Mouse (Mus musculus): ENCODE results near the gene Lrrc23.

Gene Lrrc23

DNA sequence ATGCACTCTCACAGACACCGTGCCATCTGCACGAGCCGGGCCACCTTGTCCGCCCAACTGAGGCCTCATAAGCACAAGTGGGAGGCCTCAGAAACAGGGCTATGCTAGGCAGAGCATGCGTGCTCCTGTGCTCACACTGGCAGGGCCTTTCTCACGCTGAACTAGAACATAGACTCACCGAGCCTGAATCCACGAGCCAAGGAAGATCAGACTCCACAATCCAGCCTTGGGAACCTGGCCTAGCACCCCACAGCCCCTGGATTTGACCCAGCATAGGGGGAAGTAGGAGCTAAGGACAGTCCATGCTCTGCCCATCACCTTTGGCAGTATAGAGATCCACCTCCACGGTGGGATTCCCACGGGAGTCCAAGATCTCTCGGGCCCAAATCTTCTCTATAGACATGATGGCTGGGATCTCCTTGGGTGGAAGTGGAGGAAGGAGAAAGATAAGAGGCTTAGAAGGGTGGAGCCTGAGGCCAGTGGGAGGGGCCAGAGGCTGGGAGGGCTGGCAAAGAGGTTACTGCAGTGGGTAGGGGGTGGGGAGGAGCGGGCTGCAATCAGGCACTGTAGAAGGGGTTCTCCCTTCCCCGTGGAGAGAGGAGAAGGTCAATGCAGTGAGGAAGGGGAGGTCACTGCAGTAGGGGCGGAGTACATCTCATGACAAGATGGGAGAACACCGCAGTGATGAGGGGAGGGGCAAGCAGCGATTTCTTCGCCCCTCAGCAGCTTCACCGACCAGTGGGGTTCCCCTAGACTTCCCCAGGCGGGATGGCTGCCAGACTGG is 11.4 kb downstream of the Lrrc23 start:
- no peak for DNase-seq (ENCODE audit: low spot score in 2 of 2)

DNA sequence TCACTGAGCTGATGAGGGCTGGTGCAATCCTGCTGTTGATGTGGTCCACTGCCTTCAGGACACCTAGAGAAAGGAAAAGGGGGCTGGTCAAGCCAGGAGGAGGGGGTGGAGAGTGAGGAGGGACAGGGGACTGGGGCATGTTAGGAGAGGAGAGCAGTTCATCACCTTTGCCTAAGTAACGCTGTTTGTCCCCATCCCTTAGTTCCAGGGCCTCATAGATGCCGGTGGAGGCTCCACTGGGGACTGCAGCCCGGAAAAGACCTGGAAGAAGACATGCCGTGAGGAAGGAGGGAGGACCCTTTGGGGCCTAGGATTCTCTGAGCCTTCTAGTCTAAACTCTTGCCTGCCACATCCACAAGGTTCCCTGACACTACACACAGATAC is 12.0 kb downstream of the Lrrc23 start:
- no peak for DNase-seq (ENCODE audit: low spot score in 2 of 2)

DNA sequence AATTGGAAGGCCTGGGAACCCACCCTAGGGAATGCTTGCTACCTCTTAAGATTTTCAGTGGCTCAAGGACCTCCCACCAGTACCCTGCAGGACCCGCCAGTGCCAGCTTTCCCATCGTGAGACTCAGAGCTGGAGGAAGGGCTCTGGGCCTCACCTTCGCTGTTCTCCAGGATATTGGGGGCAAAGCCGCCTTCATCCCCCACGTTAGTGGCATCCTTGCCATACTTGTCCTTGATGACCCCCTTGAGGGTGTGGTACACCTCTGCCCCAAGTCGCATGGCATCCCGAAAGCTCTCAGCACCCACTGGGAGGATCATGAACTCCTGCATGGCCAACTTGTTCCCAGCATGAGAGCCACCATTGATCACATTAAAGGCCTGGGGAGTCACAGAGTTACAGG is 13.6 kb downstream of the Lrrc23 start:
- no peak for DNase-seq (ENCODE audit: low spot score in 2 of 2)

DNA sequence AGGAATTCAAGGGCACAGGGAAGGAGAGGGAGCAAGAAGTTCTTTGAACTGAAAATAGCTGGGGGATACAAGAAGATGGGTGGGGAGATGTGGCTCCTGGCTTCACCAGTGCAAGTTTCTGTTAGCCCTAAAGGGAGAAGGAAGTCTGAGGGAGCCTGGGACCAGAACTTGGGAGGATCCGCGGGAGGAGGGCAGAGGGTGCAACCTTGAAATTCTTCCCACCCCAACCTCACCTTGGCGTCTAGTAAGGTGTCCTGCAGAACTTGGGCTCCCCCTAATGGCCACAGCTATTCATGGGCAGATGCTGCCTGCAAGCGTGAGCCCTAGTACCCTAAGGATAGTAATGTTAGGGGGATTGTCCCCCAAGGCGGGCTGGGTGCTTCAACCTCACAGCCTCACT is 20.3 kb downstream of the Lrrc23 start:
- DNase-seq (ENCODE audit: low spot score in 2 of 2) = peak; percentile 64 to 83

DNA sequence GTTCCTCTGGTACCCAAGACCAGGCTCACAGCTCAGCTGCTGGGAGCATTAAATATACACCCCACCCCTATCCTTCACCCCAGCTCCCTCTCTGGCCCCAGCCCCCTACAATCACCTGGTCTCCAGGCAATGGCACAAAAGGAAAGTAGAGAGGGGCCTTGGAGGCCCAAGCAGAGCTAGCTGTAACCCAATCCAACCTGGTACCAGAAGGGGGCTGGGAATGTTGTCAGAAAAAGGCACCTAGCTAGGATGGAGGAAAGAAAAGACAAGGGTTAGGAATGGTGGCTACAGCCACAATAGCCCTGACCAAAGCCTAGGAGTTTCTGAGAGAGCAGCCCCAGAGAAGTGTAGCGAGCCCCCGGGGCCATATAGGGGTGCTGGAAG is 20.7 kb downstream of the Lrrc23 start:
- no peak for DNase-seq (ENCODE audit: low spot score in 2 of 2)

DNA sequence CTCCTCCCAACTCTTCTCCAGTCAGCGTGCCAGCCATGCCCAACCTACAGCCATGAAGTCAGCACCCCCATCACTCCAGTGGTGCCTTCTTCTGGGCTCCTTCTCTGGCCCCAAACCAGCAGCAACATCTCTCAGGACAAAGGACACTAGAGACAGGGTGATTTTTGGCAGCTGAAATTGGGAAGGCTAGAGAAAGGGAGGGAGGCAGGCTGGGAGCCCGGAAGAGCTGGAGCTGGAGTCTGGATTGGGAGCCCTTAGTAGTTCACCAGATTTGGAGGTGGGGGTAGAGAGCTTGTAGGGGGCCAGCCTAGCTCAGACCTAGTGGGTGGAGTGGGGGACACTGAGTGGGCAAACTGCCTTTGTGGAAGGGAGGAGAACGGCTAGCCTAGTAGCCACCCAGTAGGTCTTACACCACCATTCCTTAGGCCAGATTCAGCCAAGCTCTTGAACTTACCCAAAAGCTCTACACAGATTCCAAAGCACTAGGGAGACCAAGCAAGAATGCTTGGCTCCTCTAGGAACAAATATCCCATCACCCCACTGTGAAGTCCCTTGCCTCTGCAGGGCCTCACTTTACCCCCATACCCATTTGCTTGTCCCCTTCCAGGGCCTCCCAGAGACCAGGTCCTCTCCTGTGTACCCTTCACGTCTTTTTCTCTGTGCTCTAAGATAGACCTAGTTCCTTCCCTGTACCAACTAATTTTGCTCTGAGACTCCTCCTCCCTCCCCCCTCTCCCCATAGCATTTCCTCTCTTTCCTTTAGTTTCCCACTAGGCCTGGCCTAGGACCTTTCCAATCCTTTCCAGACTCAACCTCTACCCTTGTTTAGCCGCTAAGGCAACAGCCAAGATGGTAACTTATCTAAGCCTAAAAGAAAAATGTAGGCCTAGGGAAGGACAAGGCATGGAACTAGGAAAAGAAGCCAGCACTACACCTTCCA is 21.3 kb downstream of the Lrrc23 start:
- DNase-seq (ENCODE audit: low spot score in 2 of 2) = no peak

DNA sequence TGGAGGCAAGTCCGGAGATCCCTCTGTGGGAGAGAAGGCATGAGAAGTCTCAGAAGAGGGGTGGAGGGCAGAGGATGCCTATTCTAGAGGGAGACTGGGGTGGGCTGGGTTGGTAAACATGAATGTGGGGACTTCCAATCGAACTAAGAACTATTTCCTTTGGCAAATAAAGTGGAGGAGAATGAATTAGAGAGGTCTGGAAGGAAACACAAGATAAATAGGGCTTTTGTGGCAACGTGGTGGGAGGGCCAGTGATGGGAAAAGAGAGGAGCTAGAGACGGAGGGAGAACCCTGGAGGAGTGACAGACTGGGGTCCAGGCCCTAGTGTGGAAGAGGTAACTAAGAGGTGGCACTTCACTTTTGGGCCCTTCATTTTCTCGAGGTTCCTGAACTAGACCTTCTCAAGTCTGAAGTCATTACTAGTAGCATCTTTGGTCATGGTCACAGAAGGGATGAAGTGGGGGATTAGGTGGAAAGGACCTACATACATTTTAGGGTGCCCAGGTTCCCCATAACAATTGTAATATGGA is 22.1 kb downstream of the Lrrc23 start:
- no peak for DNase-seq (ENCODE audit: low spot score in 2 of 2)

DNA sequence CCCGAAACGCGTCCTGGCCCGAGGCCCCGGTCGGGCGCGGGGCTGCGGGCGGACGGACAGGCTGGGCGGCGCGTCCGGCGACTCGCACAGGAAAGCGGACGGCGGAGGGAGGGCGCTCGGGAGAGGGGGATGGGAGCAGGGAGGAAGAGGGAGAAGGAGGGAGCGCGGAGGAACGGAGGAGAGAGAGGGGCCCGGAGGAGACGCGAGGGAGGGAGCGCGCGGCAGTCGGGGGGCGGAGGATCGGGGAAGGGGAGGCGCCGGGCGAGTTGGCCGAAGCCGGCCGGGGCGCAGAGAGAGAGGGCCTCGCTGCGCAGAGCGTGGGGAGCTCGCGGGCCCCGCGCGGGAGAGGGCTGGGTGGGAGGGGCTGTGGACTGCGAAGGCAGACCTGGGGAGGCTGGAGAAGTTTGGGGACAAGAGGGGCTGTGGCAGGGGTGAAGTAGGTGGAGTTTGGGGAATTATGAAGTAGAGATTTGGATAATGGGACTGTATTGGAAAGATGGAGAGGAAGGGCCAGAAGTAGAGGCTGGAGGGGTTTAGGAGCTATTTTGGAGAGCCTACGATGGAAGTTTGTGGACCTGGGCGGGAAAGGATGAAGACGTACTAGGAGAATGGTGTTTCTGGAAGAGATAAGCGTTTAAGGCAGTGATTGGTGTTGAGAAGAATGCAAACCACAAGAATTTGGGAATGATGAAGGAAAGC is 22.7 kb downstream of the Lrrc23 start:
- peak in 1 of 2 experiments; percentile 41 for DNase-seq (ENCODE audit: low spot score in 2 of 2)

DNA sequence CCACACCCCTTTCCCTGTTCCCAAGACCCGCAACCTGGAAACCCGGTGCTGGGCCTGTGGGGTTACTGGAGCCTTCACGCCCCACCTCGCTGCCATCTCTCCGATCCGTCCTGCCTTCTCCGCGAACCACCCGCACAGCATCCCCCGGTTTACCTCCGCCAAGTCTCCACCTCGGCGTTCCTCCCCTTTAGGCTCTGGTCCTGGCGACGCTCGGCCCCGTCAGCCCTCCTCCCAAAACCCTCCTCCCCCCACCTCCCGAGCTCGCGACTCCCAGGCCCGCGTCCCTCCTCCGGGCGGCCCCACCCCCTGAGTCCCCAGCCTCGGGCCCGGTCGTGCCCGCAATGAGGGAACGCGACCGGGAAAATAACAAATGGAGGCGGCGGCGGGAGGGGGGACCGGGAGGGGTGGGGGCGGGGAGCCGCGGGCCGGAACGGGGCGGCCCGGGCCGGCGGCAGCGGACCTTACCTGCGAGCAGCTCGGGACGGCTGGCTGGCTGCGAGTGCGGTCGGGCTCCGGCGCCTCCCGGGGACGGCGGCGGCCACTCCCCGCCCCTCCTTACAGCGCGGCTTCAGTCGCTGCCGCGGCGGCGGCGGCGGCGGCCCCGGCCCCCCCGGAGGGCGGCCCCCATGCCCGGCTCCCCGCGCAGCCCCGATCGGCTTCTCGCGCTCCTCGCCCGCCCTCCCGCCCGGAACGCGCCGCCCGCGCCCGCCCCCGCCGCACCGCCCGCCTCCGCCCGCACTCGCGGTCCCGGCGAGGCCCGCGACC is 23.5 kb downstream of the Lrrc23 start, which contains the start of the genes Gm45234 and Atn1:
Gene Gm45234 (minus strand): TSS at position 191 of the 765 bp plus-strand sequence.
Gene Atn1 (minus strand): TSS at position 694 of the 765 bp plus-strand sequence.
- no peak for DNase-seq (ENCODE audit: low spot score in 2 of 2)

DNA sequence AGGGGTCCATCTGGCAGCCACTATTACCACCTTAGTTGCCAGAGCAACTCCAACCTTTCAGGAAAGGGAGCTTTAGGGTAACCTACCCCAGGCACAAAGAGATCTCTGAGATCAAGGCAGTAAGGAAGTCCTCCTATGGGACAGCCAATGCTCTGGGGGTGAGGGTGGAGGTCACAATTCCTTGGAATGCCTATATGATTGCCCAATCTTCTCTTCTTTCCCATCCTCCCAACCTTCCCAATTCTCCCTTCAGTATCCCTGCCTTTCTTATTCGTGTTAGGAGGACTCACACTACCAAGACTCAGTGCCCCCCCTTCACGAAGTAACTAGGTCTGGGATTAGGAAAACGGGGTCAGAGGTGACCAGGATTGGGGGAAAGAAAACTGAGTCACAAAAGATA is 24.2 kb downstream of the Lrrc23 start:
- no peak for DNase-seq (ENCODE audit: low spot score in 2 of 2)

DNA sequence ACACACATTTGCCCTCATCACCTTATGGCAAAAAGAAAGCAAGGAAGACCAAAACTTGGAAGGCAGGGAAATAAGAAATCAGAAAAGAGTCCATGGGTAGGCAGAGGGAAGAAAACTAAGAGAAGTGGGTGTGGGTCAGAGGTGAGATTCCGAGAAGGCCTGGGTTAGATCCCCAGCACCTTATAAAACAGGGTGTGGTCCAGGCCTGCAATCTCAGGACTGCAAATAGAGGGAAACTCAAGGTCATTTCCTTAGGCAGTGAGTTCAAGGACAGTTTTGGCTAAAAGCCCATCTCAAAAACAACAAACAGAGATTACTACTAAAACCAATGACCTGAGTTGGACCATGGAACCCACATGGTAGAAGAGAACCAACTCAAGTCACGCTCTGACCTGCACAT is 25.7 kb downstream of the Lrrc23 start:
- DNase-seq (ENCODE audit: low spot score in 2 of 2) = no peak

DNA sequence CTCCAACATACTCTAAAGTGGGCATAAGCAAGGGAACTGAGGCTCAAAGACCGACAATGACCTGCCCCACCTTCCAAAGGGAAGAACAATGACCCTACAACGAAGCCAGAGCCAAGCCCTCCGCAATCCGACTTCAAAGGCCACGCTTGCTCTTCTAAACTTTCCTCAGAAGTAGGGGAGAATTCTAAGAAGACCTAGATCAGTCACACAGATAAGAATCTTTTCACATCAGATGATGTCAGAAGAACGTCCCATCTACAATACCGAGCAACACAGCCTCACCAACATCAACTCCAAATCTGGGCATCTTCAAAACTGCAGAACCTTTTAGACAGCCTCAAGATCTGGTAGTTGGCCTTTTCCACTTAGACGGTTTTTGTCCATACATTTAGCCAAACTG is 29.1 kb downstream of the Lrrc23 start:
- no peak for DNase-seq (ENCODE audit: low spot score in 2 of 2)

DNA sequence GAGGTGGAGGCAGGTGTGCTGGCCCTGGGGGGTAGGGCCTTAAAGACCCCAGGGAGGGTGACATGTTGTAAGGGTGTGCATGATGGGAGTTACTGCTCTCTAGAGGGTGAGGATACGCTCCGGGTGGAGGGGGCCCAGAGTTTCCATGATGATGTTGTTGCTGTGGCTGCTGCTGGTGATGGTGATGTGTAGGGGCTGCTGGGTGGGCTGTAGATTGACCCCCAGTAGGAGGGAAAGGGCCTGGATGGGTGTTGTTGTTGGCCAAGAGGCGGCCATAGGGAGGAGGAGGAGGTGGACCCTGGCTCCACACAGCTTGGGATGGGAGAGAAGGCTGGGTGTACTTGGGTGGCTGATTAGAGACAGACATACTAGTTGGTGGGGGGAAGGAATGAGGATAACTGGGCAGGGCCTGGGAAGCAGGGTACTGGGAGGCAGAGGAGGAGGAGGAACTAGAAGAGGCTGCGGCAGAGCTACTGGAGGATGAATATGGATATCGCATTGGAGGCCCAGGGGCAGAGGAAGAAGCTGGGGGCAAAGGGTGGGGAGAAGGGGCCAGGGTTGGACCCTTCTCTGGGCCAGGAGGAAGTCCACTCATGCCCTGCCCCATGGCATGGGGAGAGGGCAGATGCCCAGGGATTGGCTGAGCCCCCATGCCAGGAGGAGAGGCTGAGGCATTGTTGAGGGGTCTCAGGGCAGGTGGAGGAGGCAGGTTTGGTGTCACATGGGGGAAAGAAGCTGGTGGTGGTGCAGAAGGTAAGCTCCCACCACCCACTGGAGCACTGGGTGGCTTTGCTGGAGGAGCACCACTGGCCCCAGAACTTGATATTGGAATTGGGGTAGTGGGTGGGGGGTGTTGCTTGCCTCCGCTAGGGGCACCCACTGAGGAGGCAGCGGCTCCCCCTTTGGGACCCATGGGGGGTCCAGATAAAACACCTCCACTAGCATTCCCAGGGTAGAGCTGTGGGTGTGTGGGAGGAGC is 32.6 kb downstream of the Lrrc23 start:
- no peak for DNase-seq (ENCODE audit: low spot score in 2 of 2)

DNA sequence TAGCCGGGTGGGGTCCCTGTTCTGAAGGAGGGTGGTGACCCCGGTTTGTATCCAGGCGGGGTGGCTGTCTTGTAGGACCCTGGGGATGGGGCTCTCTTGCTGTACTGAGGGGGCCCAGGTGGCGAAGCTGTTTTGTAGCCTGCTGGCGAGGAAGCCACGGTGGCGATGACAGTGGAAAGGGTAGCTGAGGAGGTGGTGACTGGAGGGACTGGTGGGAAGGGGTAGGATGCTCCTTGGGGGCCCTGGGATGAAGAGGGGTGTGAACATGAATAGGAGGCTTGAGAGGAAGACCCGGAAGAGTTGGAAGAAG is 33.3 kb downstream of the Lrrc23 start:
- DNase-seq (ENCODE audit: low spot score in 2 of 2) = no peak

DNA sequence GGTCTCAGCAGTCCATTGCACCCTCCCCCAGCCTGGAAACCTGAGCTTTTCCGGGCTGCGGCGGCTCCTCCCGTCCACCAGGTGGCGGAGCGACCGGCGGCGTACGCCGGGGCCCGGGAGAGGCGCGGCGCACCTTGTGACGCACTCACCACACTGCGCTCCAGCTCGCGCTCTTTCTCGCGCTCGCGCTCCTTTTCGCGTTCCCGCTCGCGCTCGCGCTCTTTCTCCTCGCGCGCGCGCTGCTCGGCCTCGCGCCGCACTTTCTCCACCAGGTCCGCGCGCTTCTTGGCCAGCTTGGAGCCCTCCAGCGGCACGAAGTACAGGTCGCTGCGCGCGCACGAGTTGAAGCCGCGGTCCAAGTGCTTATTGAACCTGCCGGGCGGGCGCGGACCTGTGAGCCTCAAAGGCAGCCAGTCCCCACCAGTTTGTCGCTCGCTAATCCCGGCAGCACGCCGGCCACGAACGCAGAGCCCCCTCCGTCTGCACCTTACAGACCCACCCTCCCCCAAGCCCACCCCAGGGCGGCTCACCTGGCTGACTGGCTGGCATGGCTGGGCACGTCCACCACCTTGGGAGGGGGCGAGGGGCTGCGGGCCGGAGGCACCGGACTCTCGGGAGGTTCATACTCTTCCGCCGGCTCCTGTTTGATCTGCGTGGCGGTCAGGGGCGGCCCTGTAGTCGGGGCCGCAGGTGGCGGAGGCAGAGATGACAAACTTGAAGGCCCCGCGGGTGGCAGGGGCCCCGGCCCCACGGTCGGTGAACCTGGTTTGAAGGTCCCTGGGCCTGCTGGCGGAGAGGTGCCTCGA is 33.8 kb downstream of the Lrrc23 start:
- DNase-seq (ENCODE audit: low spot score in 2 of 2) = peak; percentile 86 to 94

DNA sequence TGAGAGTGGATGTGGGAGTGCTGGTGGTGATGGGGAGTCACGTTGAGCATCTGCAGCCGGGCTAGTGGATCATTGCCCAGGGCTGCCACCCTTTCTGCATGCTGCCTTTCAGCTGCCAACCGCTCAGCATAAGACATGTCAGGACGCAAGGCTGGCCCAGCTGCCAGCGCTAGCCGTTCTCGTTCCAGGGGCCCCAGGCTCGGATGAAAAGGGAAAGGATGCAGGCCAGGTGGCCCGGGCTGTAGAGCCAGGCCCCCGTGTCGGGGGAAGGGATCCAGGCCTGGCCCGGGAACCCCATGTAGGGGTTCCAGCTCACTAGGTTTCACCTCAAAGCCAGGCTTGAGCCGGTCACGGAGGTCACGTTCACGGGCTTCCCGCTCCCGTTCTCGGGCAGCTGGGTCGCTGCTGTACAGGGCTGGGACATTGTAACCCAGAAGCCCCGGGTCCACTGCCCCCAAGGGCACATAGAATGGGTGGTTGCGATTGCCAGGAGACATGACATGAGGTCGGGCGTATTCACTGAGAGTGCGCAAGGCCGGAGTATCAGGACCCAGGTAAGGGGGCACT is 34.7 kb downstream of the Lrrc23 start:
- DNase-seq (ENCODE audit: low spot score in 2 of 2) = no peak

DNA sequence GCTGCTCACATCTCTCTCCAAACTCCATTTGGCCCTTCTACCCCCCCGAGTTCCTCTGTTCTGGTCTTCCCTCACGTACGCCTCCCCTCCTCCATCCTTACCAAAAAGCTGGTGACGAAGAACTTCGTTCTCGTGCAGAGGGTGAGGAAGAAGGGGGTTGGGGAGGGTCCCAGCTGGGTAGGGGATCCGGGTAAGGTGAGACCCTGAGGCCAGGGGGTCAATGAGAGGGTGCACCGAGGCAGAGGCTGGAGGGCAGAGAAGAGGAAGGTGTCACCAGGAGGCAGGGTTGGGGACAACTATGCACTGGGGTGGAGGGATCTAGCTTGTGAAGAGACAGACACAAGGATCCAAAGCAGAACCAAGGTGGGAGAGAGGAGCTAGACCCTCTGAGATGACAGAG is 35.9 kb downstream of the Lrrc23 start:
- no peak for DNase-seq (ENCODE audit: low spot score in 2 of 2)

DNA sequence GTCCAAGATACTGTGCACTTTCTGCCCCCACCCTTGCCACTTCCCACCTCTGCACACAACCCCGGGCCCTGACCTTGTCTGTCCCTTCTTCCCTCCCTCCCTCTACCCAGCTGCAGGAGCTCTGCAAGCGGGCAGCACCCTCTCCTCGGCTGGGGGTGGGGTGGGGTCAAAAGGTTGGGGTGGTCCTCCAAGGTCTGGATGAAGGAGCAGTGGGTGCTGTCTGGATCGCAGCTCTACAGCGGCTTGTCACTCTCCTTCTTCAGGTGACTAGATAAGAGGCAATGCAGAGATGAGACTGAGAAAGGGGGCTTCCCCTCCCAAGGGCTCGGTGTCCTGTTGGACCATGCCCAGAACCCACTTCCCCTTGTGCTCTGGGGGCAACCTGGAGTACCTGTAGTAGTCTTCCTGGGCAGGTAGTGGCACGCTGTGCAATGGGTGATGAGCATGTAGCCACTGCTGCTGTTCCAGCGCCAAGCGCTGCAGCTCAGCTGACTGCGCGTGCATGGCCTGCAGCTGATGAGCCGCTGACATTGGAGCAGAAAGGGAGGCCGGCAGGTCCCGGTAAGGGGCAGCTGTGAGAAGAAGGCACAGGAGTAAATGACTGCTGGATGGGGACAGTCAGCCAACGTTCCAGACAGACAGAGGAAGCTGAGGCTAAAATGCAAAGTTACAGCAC is 36.5 kb downstream of the Lrrc23 start:
- DNase-seq (ENCODE audit: low spot score in 2 of 2) = no peak
